Mouse (Mus musculus) brain, embryonic 14.5 days (tissue): Measurements from ENCODE around the gene Rxylt1.

Source experiments
- CTCF ChIP-seq: fragments of 200-500 bp; IDR thresholded peaks from 2 replicates; pipeline ENCODE4 v1.5.1; 2012; ENCODE audit warnings: inconsistent platforms, mild to moderate bottlenecking, moderate library complexity, borderline replicate concordance; ENCODE audit not compliant: insufficient read depth, insufficient read length; ENCODE audit errors: extremely low read depth
- POLR2A ChIP-seq: fragments of 200-500 bp; IDR thresholded peaks from 2 replicates; pipeline ENCODE4 v1.6.1; 2012; ENCODE audit warnings: mild to moderate bottlenecking, inconsistent platforms, borderline replicate concordance; ENCODE audit not compliant: poor library complexity, insufficient read depth, insufficient read length, severe bottlenecking; ENCODE audit errors: extremely low read depth

- TF ChIP-seq CTCF: no peak
- TF ChIP-seq POLR2A: no peak
These were observed 6.7 kb downstream of the Rxylt1 start for GRCm38 (mm10) chr10:122090472-122090871.
